Mouse (Mus musculus): ENCODE results near the gene Gm3404. TPM values are rescaled to one million over a fixed set of nuclear protein-coding genes. Genes with fewer than 3 reads are reported as not detected.

Gm3404 gene
- total RNA-seq (2023) = not detected in 2 replicates

GRCm38 (mm10) chr5:146525501-146525900 is at the start of gene Gm3404:
Gene Gm3404, plus strand, starts transcription at chr5:146525801.

GRCm38 (mm10) chr5:146481665-146482064 is 43.9 kb upstream of the Gm3404 start, which contains the start of gene Gm6408:
Gene Gm6408, plus strand, starts transcription at chr5:146481965.

DNA sequence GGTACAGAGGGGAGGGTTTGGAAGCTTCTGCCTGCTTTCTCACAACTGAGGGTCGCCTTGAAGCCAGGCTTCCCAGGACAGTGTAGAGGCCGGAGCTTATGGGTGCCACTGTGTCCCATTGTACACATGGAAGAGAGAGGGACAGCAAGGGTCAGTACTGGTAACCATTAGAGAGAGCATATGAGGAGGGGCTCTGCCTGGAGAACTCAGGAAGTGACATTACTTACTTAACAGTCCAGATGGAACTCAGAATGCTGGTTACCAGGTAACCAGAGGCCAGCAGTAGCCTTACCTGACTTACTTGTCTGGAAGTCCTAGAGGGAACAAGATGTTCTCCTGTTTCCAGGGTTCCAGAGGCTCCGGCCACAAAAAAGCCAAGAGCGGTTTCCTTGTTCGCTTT is 34.5 kb upstream of the Gm3404 start, which contains the start of gene Gm6370:
TSS of gene Gm6370 (plus strand) at position 301 of the 400 bp plus-strand sequence.

DNA sequence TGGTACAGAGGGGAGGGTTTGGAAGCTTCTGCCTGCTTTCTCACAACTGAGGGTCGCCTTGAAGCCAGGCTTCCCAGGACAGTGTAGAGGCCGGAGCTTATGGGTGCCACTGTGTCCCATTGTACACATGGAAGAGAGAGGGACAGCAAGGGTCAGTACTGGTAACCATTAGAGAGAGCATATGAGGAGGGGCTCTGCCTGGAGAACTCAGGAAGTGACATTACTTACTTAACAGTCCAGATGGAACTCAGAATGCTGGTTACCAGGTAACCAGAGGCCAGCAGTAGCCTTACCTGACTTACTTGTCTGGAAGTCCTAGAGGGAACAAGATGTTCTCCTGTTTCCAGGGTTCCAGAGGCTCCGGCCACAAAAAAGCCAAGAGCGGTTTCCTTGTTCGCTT is 23.5 kb upstream of the Gm3404 start, which contains the start of gene 4930449I24Rik:
TSS of gene 4930449I24Rik (plus strand) at position 301 of the 400 bp plus-strand sequence.

DNA sequence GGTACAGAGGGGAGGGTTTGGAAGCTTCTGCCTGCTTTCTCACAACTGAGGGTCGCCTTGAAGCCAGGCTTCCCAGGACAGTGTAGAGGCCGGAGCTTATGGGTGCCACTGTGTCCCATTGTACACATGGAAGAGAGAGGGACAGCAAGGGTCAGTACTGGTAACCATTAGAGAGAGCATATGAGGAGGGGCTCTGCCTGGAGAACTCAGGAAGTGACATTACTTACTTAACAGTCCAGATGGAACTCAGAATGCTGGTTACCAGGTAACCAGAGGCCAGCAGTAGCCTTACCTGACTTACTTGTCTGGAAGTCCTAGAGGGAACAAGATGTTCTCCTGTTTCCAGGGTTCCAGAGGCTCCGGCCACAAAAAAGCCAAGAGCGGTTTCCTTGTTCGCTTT is 11.8 kb upstream of the Gm3404 start, which contains the start of gene Gm3402:
TSS of gene Gm3402 (plus strand) at position 301 of the 400 bp plus-strand sequence.

DNA sequence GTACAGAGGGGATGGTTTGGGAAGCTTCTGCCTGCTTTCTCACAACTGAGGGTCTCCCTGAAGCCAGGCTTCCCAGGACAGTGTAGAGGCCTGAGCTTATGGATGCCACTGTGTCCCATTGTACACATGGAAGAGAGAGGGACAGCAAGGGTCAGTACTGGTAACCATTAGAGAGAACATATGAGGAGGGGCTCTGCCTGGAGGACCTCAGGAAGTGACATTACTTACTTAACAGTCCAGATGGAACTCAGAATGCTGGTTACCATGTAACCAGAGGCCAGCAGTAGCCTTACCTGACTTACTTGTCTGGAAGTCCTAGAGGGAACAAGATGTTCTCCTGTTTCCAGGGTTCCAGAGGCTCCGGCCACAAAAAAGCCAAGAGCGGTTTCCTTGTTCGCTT is 11.7 kb downstream of the Gm3404 start, which contains the start of gene Gm3409:
TSS of gene Gm3409 (plus strand) at position 301 of the 400 bp plus-strand sequence.

GRCm38 (mm10) chr5:146555836-146556235 is 30.2 kb downstream of the Gm3404 start, which contains the start of gene Gm3415:
Gene Gm3415, plus strand, starts transcription at chr5:146556136.

Other genes with a start within 250 kb of the Gm3404 start
- gene Wasf3, start 140.8 kb upstream of the Gm3404 start, total RNA-seq (2023) = not detected in 2 replicates
- gene Gm6408, start 43.8 kb upstream of the Gm3404 start, total RNA-seq (2023) = not detected in 2 replicates
- not detected in 2 replicates for gene Gm6370, start 34.4 kb upstream of the Gm3404 start, total RNA-seq (2023)
- not detected in 2 replicates for gene 4930449I24Rik, start 23.4 kb upstream of the Gm3404 start, total RNA-seq (2023)
- not detected in 2 replicates for gene Gm3402, start 11.7 kb upstream of the Gm3404 start, total RNA-seq (2023)
- not detected in 2 replicates for gene Gm3409, start 11.8 kb downstream of the Gm3404 start, total RNA-seq (2023)
- not detected in 2 replicates for gene Gm3415, start 30.3 kb downstream of the Gm3404 start, total RNA-seq (2023)
- not detected in 2 replicates for gene Gpr12, start 59.4 kb downstream of the Gm3404 start, total RNA-seq (2023)